Mouse (Mus musculus) testis, adult 2 months (tissue): ENCODE measurements around the gene Mex3a.

ENCODE experiments used
- CTCF ChIP-seq: fragments of 200-500 bp; IDR thresholded peaks from 2 replicates; pipeline ENCODE4 v1.5.1; 2012; ENCODE audit warnings: low read depth, mild to moderate bottlenecking, inconsistent platforms, low read length, moderate library complexity; ENCODE audit not compliant: control insufficient read depth, insufficient read depth, insufficient replicate concordance
- POLR2A ChIP-seq: fragments of 200-500 bp; IDR thresholded peaks from 2 replicates; pipeline ENCODE4 v1.6.1; 2012; ENCODE audit warnings: low read depth, mild to moderate bottlenecking, inconsistent platforms, low read length, moderate library complexity; ENCODE audit not compliant: control insufficient read depth

GRCm38 (mm10) chr3:88532689-88533511 lies 705 bp downstream of the Mex3a start:
- TF ChIP-seq POLR2A (no peak), CTCF (no peak)
